10 mouse cellular contexts compared by ENCODE assay signal in the genomic region with DNA sequence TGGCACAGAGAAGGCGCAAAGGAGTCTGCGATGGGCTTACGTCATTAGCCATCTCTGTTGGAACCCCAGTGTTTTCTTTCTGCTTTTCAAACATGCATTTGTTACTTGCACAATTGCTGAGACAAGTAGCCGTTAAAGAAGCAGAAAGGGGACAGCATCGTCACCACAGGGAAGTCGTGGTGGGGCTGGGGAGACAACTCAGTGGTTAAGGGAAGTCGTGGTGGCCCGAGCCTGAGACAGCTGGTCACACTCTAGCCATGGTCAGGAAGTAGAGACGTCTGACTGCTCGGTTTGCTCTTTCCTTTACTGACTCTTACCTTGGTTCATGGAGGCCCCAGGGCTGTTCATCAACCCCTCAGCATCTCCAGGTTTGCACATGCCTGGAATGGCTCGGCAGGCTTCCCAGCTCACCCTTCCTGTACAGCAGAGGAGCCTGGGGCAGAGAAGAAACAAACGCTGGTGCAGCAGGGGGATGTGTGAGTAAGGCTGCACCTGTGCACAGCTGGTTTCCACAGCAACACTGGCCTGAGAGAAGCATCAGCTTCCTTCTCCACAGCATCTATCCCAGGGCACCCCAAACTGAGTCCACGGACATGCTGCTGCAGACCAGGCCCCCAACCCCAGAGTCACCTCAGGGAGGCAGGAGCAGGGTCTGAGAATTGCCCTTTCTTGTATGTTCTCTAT.
DNase-seq lines count a peak whose midpoint lies in the region; ATAC-seq and TF ChIP-seq lines count a peak whose summit lies in the region.
"Had no signal": no experiment of that assay in that cellular context is flagged by ENCODE, and none has a peak within 500 bp of the region (broad histone marks: within the 10 kb centered on the region; RNA-seq: fewer than 3 reads in every experiment).

No protein-coding gene starts in this region.

- no peak for TF ChIP-seq CTCF in forebrain, postnatal 0 days (IDR thresholded peaks at IDR 0.05; ENCODE audit: low read depth)

- WGBS in forebrain, postnatal 0 days = 45% methylated on average over 13 of the region's 13 CpGs
- 48% methylated on average over 13 of the region's 13 CpGs for WGBS in forebrain, embryonic 14.5 days
- 59% methylated on average over 13 of the region's 13 CpGs for WGBS in midbrain, embryonic 14.5 days
- WGBS in midbrain, embryonic 10.5 days = 69% methylated on average over 13 of the region's 13 CpGs

- no peaks in the 10 kb centered on the region for H3K36me3 ChIP-seq in forebrain, postnatal 0 days (ENCODE audit: insufficient read depth)
- no peaks in the 10 kb centered on the region for H3K36me3 ChIP-seq in forebrain, embryonic 14.5 days (ENCODE audit: control insufficient read depth, insufficient read depth, low read length)
- no peaks in the 10 kb centered on the region for H3K36me3 ChIP-seq in midbrain, embryonic 14.5 days (ENCODE audit: control insufficient read depth, insufficient read depth, low read length)
- no peaks in the 10 kb centered on the region for H3K36me3 ChIP-seq in midbrain, embryonic 10.5 days
- H3K36me3 ChIP-seq in megakaryocyte, embryonic 14.5 days (replicated peaks; ENCODE audit: low read length) = peaks cover 11% of the 10 kb centered on the region

- DNase-seq in forebrain, postnatal 0 days = no peak
- DNase-seq in forebrain, embryonic 14.5 days (ENCODE audit: low spot score) = no peak
- peak; percentile 15 for DNase-seq in midbrain, embryonic 14.5 days
- no peak for DNase-seq in midbrain, embryonic 10.5 days (ENCODE audit: low spot score)
- DNase-seq in thymus, postnatal 10 days (ENCODE audit: low spot score in 2 of 2) = peak; percentile 20 to 33
- no peak for DNase-seq in kidney, adult 18-20 months
- DNase-seq in adrenal gland, postnatal 14 days = no peak
- DNase-seq: adrenal gland, postnatal 25 days; embryo, embryonic 11 days had no signal

- H3K27ac ChIP-seq in forebrain, postnatal 0 days (ENCODE audit: low read depth, low read length) = no peak overlapping the region
- H3K27ac ChIP-seq in forebrain, embryonic 14.5 days (ENCODE audit: low read depth, low read length) = no peak overlapping the region
- no peak overlapping the region for H3K27ac ChIP-seq in midbrain, embryonic 14.5 days (replicated peaks; ENCODE audit: low read depth, low read length)
- no peak overlapping the region for H3K27ac ChIP-seq in midbrain, embryonic 10.5 days (replicated peaks)

- no peak overlapping the region for H3K4me3 ChIP-seq in forebrain, postnatal 0 days (ENCODE audit: low read depth, low read length)
- H3K4me3 ChIP-seq in forebrain, embryonic 14.5 days (ENCODE audit: low read depth, low read length) = no peak overlapping the region
- no peak overlapping the region for H3K4me3 ChIP-seq in midbrain, embryonic 14.5 days (replicated peaks; ENCODE audit: low read depth, low read length)
- no peak overlapping the region for H3K4me3 ChIP-seq in midbrain, embryonic 10.5 days
- peak overlapping the region; percentile 55 for H3K4me3 ChIP-seq in megakaryocyte, embryonic 14.5 days (replicated peaks)

- peak; percentile 50 for ATAC-seq in forebrain, postnatal 0 days
- no peak for ATAC-seq in forebrain, embryonic 14.5 days
- no peak for ATAC-seq in midbrain, embryonic 14.5 days (ENCODE audit: low FRiP score, low TSS enrichment)

- no peaks in the 10 kb centered on the region for H3K9me3 ChIP-seq in forebrain, postnatal 0 days (ENCODE audit: low read length)
- H3K9me3 ChIP-seq in forebrain, embryonic 14.5 days (replicated peaks; ENCODE audit: control insufficient read depth, low read length) = no peaks in the 10 kb centered on the region
- no peaks in the 10 kb centered on the region for H3K9me3 ChIP-seq in midbrain, embryonic 14.5 days (ENCODE audit: control insufficient read depth, low read length)
- no peaks in the 10 kb centered on the region for H3K9me3 ChIP-seq in midbrain, embryonic 10.5 days (replicated peaks)
- peaks cover 10% of the 10 kb centered on the region for H3K9me3 ChIP-seq in megakaryocyte, embryonic 14.5 days

- H3K4me1 ChIP-seq in forebrain, postnatal 0 days (ENCODE audit: insufficient read depth) = no peaks in the 10 kb centered on the region
- H3K4me1 ChIP-seq in forebrain, embryonic 14.5 days (ENCODE audit: control insufficient read depth, insufficient read depth, low read length) = no peaks in the 10 kb centered on the region
- H3K4me1 ChIP-seq in midbrain, embryonic 14.5 days (ENCODE audit: control insufficient read depth, insufficient read depth, low read length) = no peaks in the 10 kb centered on the region
- H3K4me1 ChIP-seq in midbrain, embryonic 10.5 days = 0 out of 2 replicates have a peak, but pooled peaks cover 5% of the 10 kb centered on the region
- peaks cover 45% of the 10 kb centered on the region for H3K4me1 ChIP-seq in megakaryocyte, embryonic 14.5 days

- H3K27me3 ChIP-seq in forebrain, postnatal 0 days (ENCODE audit: insufficient read depth, low read length) = no peaks in the 10 kb centered on the region
- H3K27me3 ChIP-seq in forebrain, embryonic 14.5 days (replicated peaks; ENCODE audit: control insufficient read depth, insufficient read depth, low read length) = no peaks in the 10 kb centered on the region
- H3K27me3 ChIP-seq in midbrain, embryonic 14.5 days (ENCODE audit: control insufficient read depth, insufficient read depth, low read length) = no peaks in the 10 kb centered on the region
- H3K27me3 ChIP-seq in midbrain, embryonic 10.5 days (ENCODE audit: low read depth, poor library complexity, severe bottlenecking) = no peaks in the 10 kb centered on the region
- H3K27me3 ChIP-seq in megakaryocyte, embryonic 14.5 days (replicated peaks) = no peaks in the 10 kb centered on the region

- H3K9ac ChIP-seq in forebrain, postnatal 0 days = no peak overlapping the region
- no peak overlapping the region for H3K9ac ChIP-seq in forebrain, embryonic 14.5 days (ENCODE audit: low read length)
- H3K9ac ChIP-seq in midbrain, embryonic 14.5 days (replicated peaks; ENCODE audit: low read length) = no peak overlapping the region

- no peak overlapping the region for H3K4me2 ChIP-seq in forebrain, postnatal 0 days (ENCODE audit: low read depth)
- H3K4me2 ChIP-seq in forebrain, embryonic 14.5 days (ENCODE audit: low read length) = no peak overlapping the region
- H3K4me2 ChIP-seq in midbrain, embryonic 14.5 days (ENCODE audit: low read length) = no peak overlapping the region

Comparison
In these comparisons a context has a peak if more than half of its experiments do, and no peak if none do; other contexts are left out.
1. DNase-seq: peak in midbrain, embryonic 14.5 days (single experiment) and thymus, postnatal 10 days (2 of 2); none in forebrain, postnatal 0 days (single experiment), forebrain, embryonic 14.5 days (single experiment), midbrain, embryonic 10.5 days (single experiment), kidney, adult 18-20 months (single experiment) and adrenal gland, postnatal 14 days (single experiment).